Mouse (Mus musculus): ENCODE results near the gene Dyrk2. TPM values are rescaled to one million over a fixed set of nuclear protein-coding genes. Genes with fewer than 3 reads are reported as not detected.

Dyrk2 gene
- total RNA-seq, 2 experiments from 2014 or later: 26.6 to 37.1 TPM

GRCm38 (mm10) chr10:118846991-118847545, 22.9 kb downstream of the Dyrk2 start:
- no peak for DNase-seq

- DNase-seq: no peak
Measured at GRCm38 (mm10) chr10:118840598-118840997, 29.4 kb downstream of the Dyrk2 start.

GRCm38 (mm10) chr10:118839343-118840141, 30.5 kb downstream of the Dyrk2 start:
- DNase-seq: no peak

- no peak for DNase-seq
Measured at GRCm38 (mm10) chr10:118837636-118838035, 32.4 kb downstream of the Dyrk2 start.

GRCm38 (mm10) chr10:118831190-118831589, 38.8 kb downstream of the Dyrk2 start:
- no peak for DNase-seq

DNA sequence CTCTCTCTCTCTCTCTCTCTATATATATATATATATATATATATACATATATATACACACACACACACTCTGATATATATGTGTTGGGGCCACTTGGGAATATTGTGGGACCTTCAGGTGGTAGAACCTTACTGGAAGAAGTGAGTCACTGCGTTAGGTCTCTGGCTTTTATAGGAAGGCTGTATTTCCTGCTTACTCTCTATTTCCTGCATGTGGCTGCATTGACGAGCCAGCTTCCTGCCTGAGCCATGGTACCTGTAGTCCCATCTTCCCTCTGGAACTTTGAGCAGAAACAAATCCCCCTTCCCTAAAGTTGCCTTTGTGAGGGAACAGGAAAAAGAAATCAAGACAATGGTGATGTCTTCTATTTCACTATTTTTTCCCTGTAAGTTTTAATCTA, 40.4 kb downstream of the Dyrk2 start:
- no peak for DNase-seq

DNA sequence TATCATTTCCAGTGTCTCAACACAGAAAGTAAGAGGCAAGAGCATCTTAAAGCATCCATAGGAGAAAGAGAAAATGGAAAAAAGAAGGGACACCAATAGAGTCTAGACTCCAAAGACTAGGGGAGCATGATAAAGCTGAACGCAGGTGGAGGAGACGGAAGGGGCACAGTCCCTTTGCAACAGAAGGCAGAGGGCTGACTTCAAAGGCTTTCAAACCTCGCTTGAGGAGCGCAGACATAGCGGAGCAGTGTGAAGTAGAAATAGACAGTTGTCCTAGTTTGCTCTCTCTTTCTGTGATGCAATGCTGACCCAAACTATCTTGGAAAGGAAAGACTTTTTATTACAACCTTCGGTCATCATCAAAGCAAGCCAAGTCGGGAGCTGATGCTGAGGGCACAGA, 42.9 kb downstream of the Dyrk2 start:
- no peak for DNase-seq

GRCm38 (mm10) chr10:118824830-118825229, 45.2 kb downstream of the Dyrk2 start:
- no peak for DNase-seq

GRCm38 (mm10) chr10:118820901-118821300, 49.1 kb downstream of the Dyrk2 start:
- DNase-seq: no peak

DNA sequence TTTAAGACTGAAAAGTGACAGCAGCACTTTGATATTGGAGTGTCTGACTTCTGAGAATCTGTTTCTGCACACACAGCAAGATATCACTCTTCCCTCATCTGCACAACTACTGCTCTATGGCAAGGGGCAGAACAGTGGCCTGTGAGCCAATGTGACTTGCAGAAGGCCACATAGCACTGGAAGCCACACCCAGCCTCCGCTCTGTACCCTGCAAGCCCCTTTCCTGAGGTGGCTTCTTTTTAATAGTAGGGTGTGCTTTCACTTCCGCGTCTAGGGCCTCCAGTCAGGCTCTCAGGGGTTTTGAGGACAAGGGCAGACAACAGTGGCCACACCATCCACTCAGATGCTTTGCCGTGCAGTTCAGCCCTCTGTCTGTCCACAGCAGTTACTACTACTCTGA, 50.2 kb downstream of the Dyrk2 start:
- DNase-seq: peak in 1 of 2 experiments; percentile 23

DNA sequence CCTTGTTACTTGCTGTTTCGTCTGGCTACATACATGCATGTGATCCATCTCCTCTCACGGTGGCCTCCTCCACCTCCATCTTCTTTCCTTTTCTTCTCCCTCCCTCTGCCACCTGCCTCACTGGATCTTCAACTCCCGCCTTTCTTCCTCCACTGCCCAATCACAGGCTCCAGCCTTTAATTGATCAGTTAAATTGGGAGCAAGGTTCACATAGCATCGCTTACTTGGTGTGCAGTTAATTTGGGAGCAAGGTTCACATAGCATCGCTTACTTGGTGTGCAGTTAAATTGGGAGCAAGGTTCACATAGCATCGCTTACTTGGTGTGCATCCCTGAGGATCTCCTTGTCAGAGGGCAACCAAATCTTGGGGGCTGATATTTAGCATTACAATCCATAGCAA, 52.9 kb downstream of the Dyrk2 start:
- DNase-seq: no peak

DNA sequence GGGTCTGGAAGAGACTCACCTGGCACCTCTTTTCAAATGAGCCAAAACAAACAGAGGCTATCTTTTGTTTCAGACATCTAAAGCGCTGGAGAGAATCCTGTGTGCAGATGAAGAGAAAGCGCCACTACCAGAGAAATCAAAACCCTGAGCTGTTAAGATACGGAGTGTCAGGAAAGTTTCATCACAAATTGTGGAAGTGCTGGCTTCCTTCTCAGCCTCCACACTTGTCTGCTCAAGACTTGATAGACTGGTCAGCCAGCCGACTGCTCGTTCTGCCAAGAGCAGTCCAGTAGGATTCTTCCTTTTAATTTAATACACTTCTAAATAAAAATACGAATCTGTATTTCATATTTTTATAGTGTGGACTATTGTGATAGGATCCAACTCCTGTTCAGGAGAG, 58.1 kb downstream of the Dyrk2 start:
- DNase-seq: no peak

DNA sequence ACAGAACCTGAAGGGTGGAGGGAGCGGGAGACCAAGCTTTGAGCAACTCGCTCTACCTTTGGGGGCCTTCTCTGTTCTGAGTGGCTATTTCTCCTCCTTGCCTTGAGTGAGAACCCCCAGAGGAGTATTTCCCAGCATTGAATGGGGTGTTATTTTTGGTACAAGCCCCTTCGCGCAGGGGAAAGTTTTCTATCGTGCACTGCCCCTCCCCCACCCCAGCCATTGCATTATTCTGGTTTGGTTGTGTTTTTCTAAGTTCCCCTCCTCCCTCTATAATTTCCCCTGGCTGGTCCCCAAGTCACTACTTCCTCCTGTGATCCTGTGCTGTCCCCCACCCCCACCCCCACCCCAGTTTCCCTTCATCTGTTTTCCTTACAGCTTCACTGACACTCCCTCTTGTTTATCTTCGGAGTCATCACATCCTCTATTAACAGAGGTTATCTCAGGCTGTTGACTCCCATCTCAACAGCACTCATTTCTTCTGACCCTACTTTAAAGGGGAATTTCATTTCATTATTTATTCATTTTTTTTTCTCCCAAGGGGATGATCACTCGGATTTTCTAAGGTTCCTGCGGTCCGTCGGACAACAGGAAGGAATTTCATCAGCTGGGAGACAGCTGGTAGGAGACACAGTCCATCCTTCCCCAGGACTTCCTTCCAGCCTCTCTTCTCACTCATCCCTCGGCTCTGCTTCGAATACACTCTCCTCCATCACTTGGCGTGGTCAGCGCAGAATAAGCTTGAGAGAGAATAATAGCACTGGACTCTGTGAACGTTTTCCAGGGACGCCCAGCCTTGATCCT, 58.9 kb downstream of the Dyrk2 start:
- DNase-seq: peak; percentile 42 to 61
